9 mouse cellular contexts compared by ENCODE assay signal in genomic region chr6:93726829-93727455, GRCm38 (mm10).
DNase-seq lines count a peak whose midpoint lies in the region; ATAC-seq and TF ChIP-seq lines count a peak whose summit lies in the region.
"Had no signal": no experiment of that assay in that cellular context is flagged by ENCODE, and none has a peak within 500 bp of the region (broad histone marks: within the 10 kb centered on the region; RNA-seq: fewer than 3 reads in every experiment).

No protein-coding gene starts in this region.

- H3K27me3 ChIP-seq in ES-Bruce4 (ENCODE audit: control insufficient read depth, insufficient read depth, low read length, poor library complexity, severe bottlenecking) = no peaks in the 10 kb centered on the region
- H3K27me3 ChIP-seq: limb, embryonic 15.5 days had no signal

- intact Hi-C loops in gastrocnemius, postnatal 14 days (cut with DNase I; ENCODE audit: low total_unique reads) = loop anchor here (10.0 kb wide), 1 partner anchor 942 kb away; no protein-coding TSS in a partner anchor

- TF ChIP-seq CTCF in layer of hippocampus, adult 2 months (conservative IDR thresholded peaks at IDR 0.05) = peak; percentile 74
- peak; percentile 61 for TF ChIP-seq CTCF in ES-Bruce4 (IDR thresholded peaks at IDR 0.05; ENCODE audit: low read depth, low read length)

- H3K27ac ChIP-seq in layer of hippocampus, adult 2 months = peak overlapping the region; percentile 14; the same call in 1 of the 2 replicates
- H3K27ac ChIP-seq in ES-Bruce4 (ENCODE audit: insufficient read depth, low read length) = no peak overlapping the region
- H3K27ac ChIP-seq: limb, embryonic 15.5 days had no signal

- no peak for TF ChIP-seq POLR2A in ES-Bruce4 (IDR thresholded peaks at IDR 0.05; ENCODE audit: insufficient read depth, low read length)

- no peaks in the 10 kb centered on the region for H3K9me3 ChIP-seq in ES-Bruce4 (replicated peaks; ENCODE audit: control insufficient read depth, insufficient read depth, low read length, poor library complexity, severe bottlenecking)
- H3K9me3 ChIP-seq: limb, embryonic 15.5 days had no signal

- DNase-seq in cerebellum, postnatal 14 days = peak; percentile 26 to 43
- DNase-seq in cerebellum, adult 11 months = no peak
- no peak for DNase-seq in layer of hippocampus, adult 2 months (ENCODE audit: low spot score in 2 of 2)
- no peak for DNase-seq in layer of hippocampus, postnatal 25 days (ENCODE audit: extremely low spot score in 1 of 2, low spot score in 1 of 2)
- peak; percentile 5 for DNase-seq in fibroblast of lung, adult 2 months (ENCODE audit: low read depth)
- DNase-seq in gastrocnemius, postnatal 14 days = no peak

- H3K4me1 ChIP-seq in ES-Bruce4 (ENCODE audit: control insufficient read depth, insufficient read depth, low read length) = peaks cover 2% of the 10 kb centered on the region

- TF ChIP-seq EP300 in ES-Bruce4 (IDR thresholded peaks at IDR 0.05; ENCODE audit: insufficient read depth, low read depth, low read length) = no peak

- H3K36me3 ChIP-seq in ES-Bruce4 (ENCODE audit: control insufficient read depth, insufficient read depth, low read length, poor library complexity, severe bottlenecking) = no peaks in the 10 kb centered on the region
- H3K36me3 ChIP-seq: limb, embryonic 15.5 days had no signal

- H3K9ac ChIP-seq in ES-Bruce4 (ENCODE audit: low read depth, poor library complexity, severe bottlenecking) = no peak overlapping the region
- H3K9ac ChIP-seq: limb, embryonic 15.5 days had no signal

- ATAC-seq in cerebellum, adult (ENCODE audit: insufficient number of reproducible peaks, low FRiP score, low TSS enrichment) = no peak

- H3K4me3 ChIP-seq in layer of hippocampus, adult 2 months = no peak overlapping the region
- H3K4me3 ChIP-seq in ES-Bruce4 (ENCODE audit: low read depth, low read length) = no peak overlapping the region
- H3K4me3 ChIP-seq: limb, embryonic 15.5 days had no signal

Comparison
In these comparisons a context has a peak if more than half of its experiments do, and no peak if none do; other contexts are left out.
1. DNase-seq: peak in cerebellum, postnatal 14 days (2 of 2) and fibroblast of lung, adult 2 months (single experiment); none in cerebellum, adult 11 months (single experiment), layer of hippocampus, adult 2 months (0 of 2), layer of hippocampus, postnatal 25 days (0 of 2) and gastrocnemius, postnatal 14 days (single experiment).